Mouse (Mus musculus): ENCODE data around the gene Prkn. TPM values are rescaled to one million over a fixed set of nuclear protein-coding genes. Genes with fewer than 3 reads are reported as not detected.

Gene Prkn
- polyA plus RNA-seq, 1 experiment from 2014 or later: 0.64 TPM

DNA sequence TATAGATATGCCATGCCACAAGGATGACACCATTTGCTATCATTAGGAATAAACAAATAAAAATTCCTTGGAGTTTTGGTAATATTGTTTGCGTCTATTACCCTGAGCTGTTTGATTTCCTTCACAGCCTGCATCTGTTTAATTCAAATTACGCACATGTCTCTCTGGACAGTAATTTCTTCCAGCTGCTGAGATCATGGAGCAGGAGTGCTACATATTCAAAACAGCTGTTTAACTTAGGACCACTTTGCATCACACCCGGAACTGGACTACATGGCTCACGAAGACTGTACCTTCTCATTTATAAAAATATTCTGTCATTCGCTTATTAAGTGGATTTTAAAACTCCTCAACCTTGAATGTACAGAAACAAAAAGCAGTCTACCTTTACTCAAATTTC lies 246.9 kb downstream of the Prkn start:
- H3K4me1 ChIP-seq: no peaks in the 10 kb centered on the region
- 75% methylated on average over 5 of the region's 5 CpGs for WGBS (ENCODE audit: insufficient replicate concordance)
- no peaks in the 10 kb centered on the region for H3K36me3 ChIP-seq
- H3K4me2 ChIP-seq: no peak overlapping the region
- no peak overlapping the region for H3K4me3 ChIP-seq
- ATAC-seq: no peak
- H3K9me3 ChIP-seq (replicated peaks): no peaks in the 10 kb centered on the region
- H3K9ac ChIP-seq: no peak overlapping the region
- H3K27ac ChIP-seq: no peak overlapping the region
- H3K27me3 ChIP-seq (replicated peaks): no peaks in the 10 kb centered on the region

- Histone ChIP-seq H3K9ac (no peak overlapping the region), H3K9me3 (replicated peaks) (no peaks in the 10 kb centered on the region), H3K4me3 (no peak overlapping the region), H3K4me2 (no peak overlapping the region), H3K4me1 (no peaks in the 10 kb centered on the region), H3K27ac (no peak overlapping the region), H3K27me3 (replicated peaks) (no peaks in the 10 kb centered on the region), H3K36me3 (no peaks in the 10 kb centered on the region)
- WGBS (ENCODE audit: insufficient replicate concordance): 64% methylated on average over 8 of the region's 8 CpGs
- ATAC-seq: no peak
These were observed 247.6 kb downstream of the Prkn start for GRCm38 (mm10) chr17:11087823-11088222.

DNA sequence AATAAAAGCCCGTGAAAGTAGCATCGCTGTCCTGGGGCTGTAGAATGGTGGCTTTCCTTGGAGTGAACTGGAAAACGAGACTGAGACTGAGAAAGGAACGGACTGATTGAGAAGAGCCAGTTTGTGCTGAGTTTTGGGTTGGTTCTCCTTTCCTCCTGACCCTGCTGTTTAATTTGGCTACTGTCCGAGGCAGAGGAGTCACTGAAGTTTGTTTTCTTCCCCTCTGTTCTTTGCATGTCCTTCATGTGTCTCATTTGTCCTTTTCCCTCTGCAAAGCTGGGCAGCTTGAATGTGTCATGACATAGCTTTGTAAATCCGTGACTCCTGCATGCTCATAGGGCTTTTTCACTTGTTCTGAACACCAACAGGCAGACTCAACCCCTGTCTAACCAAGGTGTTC lies 249.2 kb downstream of the Prkn start:
- H3K4me1 ChIP-seq: no peaks in the 10 kb centered on the region
- no peaks in the 10 kb centered on the region for H3K36me3 ChIP-seq
- no peak overlapping the region for H3K9ac ChIP-seq
- no peak overlapping the region for H3K27ac ChIP-seq
- 62% methylated on average over 6 of the region's 6 CpGs for WGBS (ENCODE audit: insufficient replicate concordance)
- no peaks in the 10 kb centered on the region for H3K9me3 ChIP-seq (replicated peaks)
- no peaks in the 10 kb centered on the region for H3K27me3 ChIP-seq (replicated peaks)
- H3K4me2 ChIP-seq: no peak overlapping the region
- H3K4me3 ChIP-seq: no peak overlapping the region
- no peak for ATAC-seq

DNA sequence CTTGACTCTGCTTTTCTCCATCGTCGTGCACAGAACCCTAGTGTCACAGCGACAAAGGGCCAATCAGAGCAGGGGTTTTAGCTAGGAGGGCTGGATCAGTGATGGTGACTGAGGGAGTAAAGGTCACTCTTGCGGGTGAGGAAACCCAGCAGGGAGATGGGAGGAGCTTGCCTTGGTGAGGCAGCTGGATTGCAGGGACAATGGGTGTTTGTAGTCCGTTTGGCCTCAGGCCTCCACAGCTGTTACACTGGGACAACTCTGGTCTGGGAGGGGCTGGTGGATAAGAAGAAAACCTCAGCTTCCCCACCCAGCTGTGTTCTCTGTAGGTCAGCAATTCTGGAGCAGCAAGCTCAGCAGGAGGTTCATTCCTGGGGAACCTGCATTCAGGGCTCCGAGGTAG lies 252.7 kb downstream of the Prkn start:
- WGBS (ENCODE audit: insufficient replicate concordance): 37% methylated on average over 6 of the region's 6 CpGs
- peaks cover 4% of the 10 kb centered on the region; the same call in 1 of the 2 replicates for H3K9me3 ChIP-seq (replicated peaks)
- no peak overlapping the region for H3K4me3 ChIP-seq
- no peak overlapping the region for H3K9ac ChIP-seq
- no peaks in the 10 kb centered on the region for H3K36me3 ChIP-seq
- no peak overlapping the region for H3K4me2 ChIP-seq
- H3K27me3 ChIP-seq (replicated peaks): no peaks in the 10 kb centered on the region
- H3K27ac ChIP-seq: no peak overlapping the region
- ATAC-seq: no peak
- H3K4me1 ChIP-seq: no peaks in the 10 kb centered on the region

GRCm38 (mm10) chr17:11093321-11093720 lies 253.1 kb downstream of the Prkn start:
- 56% methylated on average over 3 of the region's 3 CpGs for WGBS (ENCODE audit: insufficient replicate concordance)
- Histone ChIP-seq H3K4me3 (no peak overlapping the region), H3K27ac (no peak overlapping the region), H3K9ac (no peak overlapping the region), H3K36me3 (no peaks in the 10 kb centered on the region), H3K4me2 (no peak overlapping the region), H3K9me3 (replicated peaks) (peaks cover 4% of the 10 kb centered on the region; the same call in 1 of the 2 replicates), H3K27me3 (replicated peaks) (no peaks in the 10 kb centered on the region), H3K4me1 (no peaks in the 10 kb centered on the region)
- no peak for ATAC-seq

GRCm38 (mm10) chr17:11107007-11107406 lies 266.8 kb downstream of the Prkn start:
- no peak for ATAC-seq

DNA sequence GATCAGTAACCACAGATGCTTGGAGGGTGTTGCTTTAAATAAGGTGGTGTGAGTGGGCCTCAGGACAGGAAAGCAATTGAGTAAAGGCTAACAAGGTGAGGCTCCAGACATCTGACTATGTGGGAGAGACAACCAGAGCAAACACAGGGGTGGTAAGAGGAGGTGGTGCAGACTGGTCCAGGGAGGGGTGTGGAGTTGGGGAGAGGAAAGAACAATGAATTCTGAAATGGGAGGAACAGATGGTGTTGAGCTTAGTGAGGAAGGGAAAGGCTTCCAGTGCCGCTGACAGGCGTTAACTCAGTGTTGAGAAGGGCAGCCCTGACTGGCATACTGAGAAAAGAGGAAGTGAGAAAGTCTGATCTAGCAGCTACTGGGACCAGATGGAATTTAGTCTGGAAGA lies 267.7 kb downstream of the Prkn start:
- no peaks in the 10 kb centered on the region for H3K36me3 ChIP-seq
- ATAC-seq: no peak
- H3K9me3 ChIP-seq (replicated peaks): no peaks in the 10 kb centered on the region
- no peak overlapping the region for H3K4me3 ChIP-seq
- H3K4me2 ChIP-seq: no peak overlapping the region
- no peak overlapping the region for H3K9ac ChIP-seq
- 9% methylated on average over 2 of the region's 2 CpGs for WGBS (ENCODE audit: insufficient replicate concordance)
- H3K4me1 ChIP-seq: no peaks in the 10 kb centered on the region
- H3K27ac ChIP-seq: no peak overlapping the region
- H3K27me3 ChIP-seq (replicated peaks): no peaks in the 10 kb centered on the region

More at GRCm38 (mm10) chr17:11107007-11107406, 266.8 kb downstream of the Prkn start:
- Histone ChIP-seq H3K4me3 (no peak overlapping the region), H3K27me3 (replicated peaks) (no peaks in the 10 kb centered on the region), H3K9ac (no peak overlapping the region), H3K4me1 (no peaks in the 10 kb centered on the region), H3K27ac (no peak overlapping the region), H3K36me3 (no peaks in the 10 kb centered on the region), H3K4me2 (no peak overlapping the region), H3K9me3 (replicated peaks) (no peaks in the 10 kb centered on the region)
- WGBS (ENCODE audit: insufficient replicate concordance): 45% methylated on average over 3 of the region's 3 CpGs

DNA sequence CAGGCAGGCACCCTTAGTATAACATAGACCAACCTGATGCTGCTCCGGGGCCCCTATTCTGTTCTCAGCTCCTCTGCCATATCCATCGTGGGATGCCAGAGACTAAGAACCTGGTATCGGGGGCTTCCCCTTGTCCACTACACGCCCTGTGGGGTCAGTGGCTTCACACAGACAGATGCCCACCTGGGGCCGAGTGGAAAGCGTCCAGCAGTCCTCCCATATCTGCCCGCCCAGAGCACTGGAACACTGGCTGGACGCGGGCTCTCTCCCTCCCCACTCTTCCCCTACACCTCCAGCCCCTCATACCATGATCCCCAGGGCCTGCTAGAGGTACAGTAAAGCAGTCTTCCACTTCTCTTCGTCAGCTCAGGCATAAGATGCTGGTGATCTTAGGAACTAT lies 277.3 kb downstream of the Prkn start:
- H3K27me3 ChIP-seq (replicated peaks): no peaks in the 10 kb centered on the region
- H3K27ac ChIP-seq: no peak overlapping the region
- H3K4me2 ChIP-seq: no peak overlapping the region
- H3K9ac ChIP-seq: no peak overlapping the region
- 66% methylated on average over 10 of the region's 10 CpGs for WGBS (ENCODE audit: insufficient replicate concordance)
- H3K9me3 ChIP-seq (replicated peaks): no peaks in the 10 kb centered on the region
- H3K36me3 ChIP-seq: no peaks in the 10 kb centered on the region
- no peak for ATAC-seq
- no peaks in the 10 kb centered on the region for H3K4me1 ChIP-seq
- no peak overlapping the region for H3K4me3 ChIP-seq

GRCm38 (mm10) chr17:11124048-11124447 lies 283.9 kb downstream of the Prkn start:
- Histone ChIP-seq H3K4me1 (no peaks in the 10 kb centered on the region), H3K9ac (no peak overlapping the region), H3K36me3 (no peaks in the 10 kb centered on the region), H3K9me3 (replicated peaks) (no peaks in the 10 kb centered on the region), H3K27ac (no peak overlapping the region), H3K4me2 (no peak overlapping the region), H3K27me3 (replicated peaks) (no peaks in the 10 kb centered on the region), H3K4me3 (no peak overlapping the region)
- ATAC-seq: no peak
- 67% methylated on average over 7 of the region's 7 CpGs for WGBS (ENCODE audit: insufficient replicate concordance)

- no peaks in the 10 kb centered on the region for H3K9me3 ChIP-seq (replicated peaks)
- H3K27me3 ChIP-seq (replicated peaks): no peaks in the 10 kb centered on the region
- no peak overlapping the region for H3K4me3 ChIP-seq
- H3K9ac ChIP-seq: no peak overlapping the region
- H3K36me3 ChIP-seq: no peaks in the 10 kb centered on the region
- ATAC-seq: no peak
- H3K27ac ChIP-seq: no peak overlapping the region
- no peaks in the 10 kb centered on the region for H3K4me1 ChIP-seq
- WGBS (ENCODE audit: insufficient replicate concordance): 50% methylated on average over 1 of the region's 1 CpGs
- no peak overlapping the region for H3K4me2 ChIP-seq
These were observed 287.0 kb downstream of the Prkn start for GRCm38 (mm10) chr17:11127217-11127616.

DNA sequence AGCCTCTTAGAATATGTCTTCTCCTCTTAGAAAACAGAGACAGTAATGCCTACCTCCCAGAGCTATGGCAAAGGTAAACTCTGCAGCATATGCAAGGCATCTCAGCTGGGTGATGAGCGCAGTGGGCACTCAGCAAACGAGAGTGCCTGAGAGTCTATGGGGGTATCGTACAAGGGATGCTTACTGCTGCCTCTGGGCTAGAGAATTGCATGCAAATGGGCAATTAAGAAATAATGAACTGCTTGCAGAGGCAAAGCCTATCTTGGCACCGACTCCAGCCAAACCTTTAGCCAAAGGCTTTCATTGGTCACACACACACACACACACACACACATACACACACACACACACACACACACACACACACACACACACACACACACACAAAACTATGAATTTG lies 290.7 kb downstream of the Prkn start:
- Histone ChIP-seq H3K4me1 (no peaks in the 10 kb centered on the region), H3K9ac (no peak overlapping the region), H3K27ac (no peak overlapping the region), H3K27me3 (replicated peaks) (no peaks in the 10 kb centered on the region), H3K36me3 (no peaks in the 10 kb centered on the region), H3K4me3 (no peak overlapping the region), H3K4me2 (no peak overlapping the region), H3K9me3 (replicated peaks) (no peaks in the 10 kb centered on the region)
- ATAC-seq: no peak
- 67% methylated on average over 4 of the region's 4 CpGs for WGBS (ENCODE audit: insufficient replicate concordance)

GRCm38 (mm10) chr17:11142321-11142720 lies 302.1 kb downstream of the Prkn start:
- no peaks in the 10 kb centered on the region for H3K9me3 ChIP-seq (replicated peaks)
- 59% methylated on average over 5 of the region's 5 CpGs for WGBS (ENCODE audit: insufficient replicate concordance)
- H3K9ac ChIP-seq: no peak overlapping the region

DNA sequence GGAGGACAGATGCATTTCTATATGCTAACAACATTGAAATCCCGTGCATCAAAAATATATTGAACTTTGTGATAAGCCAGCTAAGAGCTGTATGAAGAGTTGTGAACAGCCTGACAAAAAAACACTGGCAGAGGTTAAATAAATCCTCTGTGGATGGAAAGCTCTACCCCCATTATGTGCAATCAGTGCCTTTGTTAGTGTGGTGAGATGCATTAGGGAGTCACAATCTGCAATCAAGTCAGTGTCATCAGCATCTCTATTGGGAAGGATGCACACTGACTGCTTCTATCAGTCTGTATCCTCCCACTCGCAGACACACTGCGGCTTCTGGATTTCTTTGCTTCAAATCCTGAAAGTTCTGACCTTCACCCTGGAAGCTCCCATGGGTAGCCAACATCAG lies 315.9 kb downstream of the Prkn start:
- no peak for ATAC-seq
- 67% methylated on average over 3 of the region's 3 CpGs for WGBS (ENCODE audit: insufficient replicate concordance)
- H3K9me3 ChIP-seq (replicated peaks): no peaks in the 10 kb centered on the region
- H3K4me2 ChIP-seq: no peak overlapping the region
- H3K9ac ChIP-seq: no peak overlapping the region
- H3K36me3 ChIP-seq: no peaks in the 10 kb centered on the region
- H3K27ac ChIP-seq: no peak overlapping the region
- no peak overlapping the region for H3K4me3 ChIP-seq
- H3K27me3 ChIP-seq (replicated peaks): no peaks in the 10 kb centered on the region
- no peaks in the 10 kb centered on the region for H3K4me1 ChIP-seq

More at GRCm38 (mm10) chr17:11142321-11142720, 302.1 kb downstream of the Prkn start:
- H3K36me3 ChIP-seq: no peaks in the 10 kb centered on the region
- H3K4me2 ChIP-seq: no peak overlapping the region
- no peaks in the 10 kb centered on the region for H3K27me3 ChIP-seq (replicated peaks)
- no peak overlapping the region for H3K27ac ChIP-seq
- no peaks in the 10 kb centered on the region for H3K4me1 ChIP-seq
- no peak for ATAC-seq
- H3K4me3 ChIP-seq: no peak overlapping the region

Data from liver, embryonic 12.5 days (tissue).